Comparison of ENCODE assay signal across 19 mouse cellular contexts in genomic region chr15:4821161-4821560, GRCm38 (mm10).
A peak's percentile ranks its signal among the peaks of the same experiment; 100 is the strongest.
DNase-seq lines count a peak whose midpoint lies in the region; TF ChIP-seq lines count a peak whose summit lies in the region.
"Had no signal": no experiment of that assay in that cellular context is flagged by ENCODE, and none has a peak within 500 bp of the region (broad histone marks: within the 10 kb centered on the region; RNA-seq: fewer than 3 reads in every experiment).

No protein-coding gene starts in this region.

- no peak overlapping the region for H3K4me3 ChIP-seq in gastrocnemius, adult 2 months
- H3K4me3 ChIP-seq: embryonic facial prominence, embryonic 10.5 days; embryonic facial prominence, embryonic 12.5 days; forebrain, embryonic 13.5 days; forebrain, embryonic 15.5 days had no signal

- H3K27ac ChIP-seq in gastrocnemius, adult 2 months, result no peak overlapping the region
- H3K27ac ChIP-seq: embryonic facial prominence, embryonic 10.5 days; embryonic facial prominence, embryonic 12.5 days; forebrain, embryonic 13.5 days; forebrain, embryonic 15.5 days had no signal

- TF ChIP-seq CTCF in gastrocnemius, adult 2 months (IDR thresholded peaks at IDR 0.05), result no peak

- intact Hi-C loops in gastrocnemius, adult 2 months (cut with DNase I), result no loop called here
- intact Hi-C loops in gastrocnemius, postnatal 36 days (cut with DNase I), result no loop called here
- intact Hi-C loops in heart, postnatal 25 days (cut with DNase I), result no loop called here

- DNase-seq in gastrocnemius, adult 2 months, result peak; percentile 31
- no peak for DNase-seq in gastrocnemius, postnatal 36 days
- DNase-seq in heart, adult 11 months, result peak; percentile 91
- DNase-seq in heart, postnatal 25 days (ENCODE audit: low spot score), result no peak
- DNase-seq in skeletal muscle tissue, adult 2 months (ENCODE audit: low read depth, low spot score), result peak; percentile 64
- no peak for DNase-seq in B cell, adult 2 months
- DNase-seq: adrenal gland, adult 2 months; adrenal gland, postnatal 10 days; adrenal gland, postnatal 36 days; cerebellum, adult 11-12 months; cerebellum, adult 2 months; cerebellum, adult 9-10 months; cerebellum, postnatal 10 days; cerebellum, postnatal 25 days; forebrain, postnatal 0 days had no signal

Comparison
In these comparisons a context has a peak if more than half of its experiments do, and no peak if none do; other contexts are left out.
1. DNase-seq: peak in gastrocnemius, adult 2 months (single experiment), heart, adult 11 months (single experiment) and skeletal muscle tissue, adult 2 months (single experiment); none in gastrocnemius, postnatal 36 days (0 of 2), heart, postnatal 25 days (single experiment) and B cell, adult 2 months (0 of 2).